Mouse (Mus musculus) CD4-positive naive resting alpha-beta T cell, adult 76 days (primary cell): ENCODE results near the gene Abcc1. TPM values are rescaled to one million over a fixed set of nuclear protein-coding genes. Genes with fewer than 3 reads are reported as not detected.

ENCODE experiments used
- total RNA-seq: library from RNA; stranded (reverse); gene quantifications from one replicate; pipeline ENCODE4 v1.2.4, GENCODE M21; 2023

The Abcc1 gene
- 53.6 TPM for total RNA-seq

DNA sequence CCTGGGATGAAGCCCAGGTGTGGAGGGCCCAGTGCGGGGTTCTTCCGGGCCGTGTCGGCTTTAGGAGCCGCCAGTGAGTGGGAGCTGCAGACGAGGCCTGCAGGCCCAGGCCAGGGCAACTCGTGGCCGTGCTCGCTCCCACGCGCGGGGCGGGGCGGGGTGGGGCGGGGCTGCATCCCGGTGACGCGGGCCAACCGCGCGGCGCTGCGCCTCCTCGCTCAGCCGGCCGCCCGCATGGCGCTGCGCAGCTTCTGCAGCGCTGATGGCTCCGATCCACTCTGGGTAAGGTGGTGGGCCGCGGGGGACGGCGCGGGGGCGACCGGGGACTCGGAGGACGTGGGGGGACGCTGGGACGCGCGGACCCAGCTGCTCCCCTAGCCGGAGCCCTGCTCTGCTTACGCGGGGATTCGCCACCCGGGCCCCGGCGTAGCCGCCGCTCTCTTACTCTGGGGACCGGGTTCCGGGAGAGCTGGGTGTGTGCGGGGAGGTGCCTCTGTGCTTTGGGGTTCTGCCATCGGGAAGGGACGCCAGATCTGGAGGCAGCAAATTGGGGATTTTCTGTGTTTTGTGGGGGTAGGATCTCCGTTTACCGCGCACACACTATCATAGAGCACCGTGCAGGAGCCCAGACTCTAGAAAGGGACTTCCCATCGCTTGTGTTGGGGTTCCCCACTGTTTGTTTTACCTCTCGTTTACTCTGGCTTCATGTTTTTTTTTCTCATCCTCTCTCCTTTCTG lies at the start of gene Abcc1:
Gene Abcc1 (plus strand): TSS at position 197 of the 737 bp plus-strand sequence.

DNA sequence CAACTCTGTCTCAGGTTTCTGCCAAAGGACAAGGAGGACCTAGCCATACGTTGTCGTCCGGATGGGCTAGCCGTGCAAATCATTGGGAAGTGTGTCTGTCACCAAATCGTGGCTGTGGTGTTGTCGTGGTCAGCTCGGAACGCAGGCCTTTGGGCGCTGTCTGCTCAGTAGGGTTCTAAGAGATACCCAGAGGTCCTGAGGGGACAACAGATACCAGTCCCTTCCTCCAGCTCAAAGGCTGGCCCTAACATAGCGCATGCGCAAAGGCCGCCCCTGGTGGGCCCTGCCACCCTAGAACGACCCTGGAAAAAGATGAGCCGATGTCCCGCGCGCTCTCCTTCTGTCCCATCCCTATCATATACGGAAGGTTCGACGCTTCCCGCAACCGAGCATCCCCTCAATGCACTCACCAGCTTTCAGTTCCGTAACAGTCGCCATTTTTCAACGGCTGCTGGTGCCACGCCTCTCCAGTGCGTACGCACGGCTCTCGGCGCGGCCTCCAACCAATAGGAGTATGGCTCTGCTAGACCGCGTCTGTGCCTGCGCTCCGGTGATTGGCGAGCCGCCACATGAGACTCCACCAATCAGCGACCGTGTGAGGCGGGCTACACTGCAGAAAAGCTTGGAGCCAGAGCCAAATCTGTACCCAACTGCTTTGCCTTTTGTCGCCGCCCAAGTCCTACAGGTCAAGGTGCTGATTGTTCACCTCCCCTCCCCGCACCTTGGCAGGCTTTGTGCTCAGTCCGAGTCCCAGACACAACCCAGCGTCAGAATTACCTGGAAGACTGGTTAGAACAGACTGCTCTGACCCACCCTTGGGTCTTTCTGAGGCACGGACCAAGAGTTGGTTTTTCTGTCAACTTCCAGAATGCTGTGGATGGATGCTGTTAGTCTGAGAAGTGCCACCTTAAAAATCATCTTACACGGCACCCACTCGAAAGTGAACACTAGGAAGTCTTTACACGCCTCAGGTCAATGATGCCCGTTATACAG lies 44.2 kb upstream of the Abcc1 start, which contains the start of gene Fopnl:
Gene Fopnl (minus strand): TSS at position 522 of the 993 bp plus-strand sequence.

Other genes with a start within 250 kb of the Abcc1 start
- 43.3 TPM for gene Nde1, start 198.3 kb upstream of the Abcc1 start, total RNA-seq
- 55.0 TPM for gene Marf1, start 198.2 kb upstream of the Abcc1 start, total RNA-seq
- gene Myh11, start 70.2 kb upstream of the Abcc1 start, total RNA-seq = 0.09 TPM
- 47.3 TPM for gene Fopnl, start 44.2 kb upstream of the Abcc1 start, total RNA-seq
- not detected for gene A630010A05Rik, start 200.8 kb downstream of the Abcc1 start, total RNA-seq